Mouse (Mus musculus) retina, adult 2 months (tissue): ENCODE measurements around the gene Slc2a6.
A peak's percentile ranks its signal among the peaks of the same experiment; 100 is the strongest.

Source experiments
- DNase-seq: peaks from one replicate; pipeline ENCODE4 v3.0.0-alpha.2; 2012; ENCODE audit warnings: low read depth, low spot score

Gene Slc2a6

GRCm38 (mm10) chr2:27036003-27036402, 8.2 kb upstream of the Slc2a6 start:
- DNase-seq, result no peak

- DNase-seq, result no peak
Observed at GRCm38 (mm10) chr2:27032361-27032760, 4.6 kb upstream of the Slc2a6 start.

- DNase-seq, result no peak
Observed at GRCm38 (mm10) chr2:27028437-27029015, 728 bp upstream of the Slc2a6 start.

GRCm38 (mm10) chr2:27026857-27027617, 761 bp downstream of the Slc2a6 start:
- DNase-seq, result no peak

- no peak for DNase-seq
Observed at GRCm38 (mm10) chr2:27026332-27026731, 1.5 kb downstream of the Slc2a6 start.

GRCm38 (mm10) chr2:27025545-27025944, 2.3 kb downstream of the Slc2a6 start:
- DNase-seq, result no peak

GRCm38 (mm10) chr2:27024136-27024535, 3.7 kb downstream of the Slc2a6 start:
- no peak for DNase-seq

- no peak for DNase-seq
Observed at GRCm38 (mm10) chr2:27022612-27023011, 5.2 kb downstream of the Slc2a6 start.

GRCm38 (mm10) chr2:27021103-27021502, 6.7 kb downstream of the Slc2a6 start:
- DNase-seq, result no peak

- DNase-seq, result no peak
Observed at GRCm38 (mm10) chr2:27019530-27019929, 8.3 kb downstream of the Slc2a6 start.

GRCm38 (mm10) chr2:27017802-27018201, 10.0 kb downstream of the Slc2a6 start:
- DNase-seq, result peak; percentile 40

- DNase-seq, result peak; percentile 78
Observed at GRCm38 (mm10) chr2:27009714-27010244, 18.0 kb downstream of the Slc2a6 start, which contains the start of gene Cacfd1. Gene Cacfd1, plus strand, starts transcription at chr2:27009926.

- no peak for DNase-seq
Observed at GRCm38 (mm10) chr2:27007701-27008100, 20.1 kb downstream of the Slc2a6 start.

- DNase-seq, result no peak
Observed at GRCm38 (mm10) chr2:27006255-27006654, 21.5 kb downstream of the Slc2a6 start.

- no peak for DNase-seq
Observed at GRCm38 (mm10) chr2:26997993-26998392, 29.8 kb downstream of the Slc2a6 start.

- DNase-seq, result no peak
Observed at GRCm38 (mm10) chr2:26997498-26997897, 30.3 kb downstream of the Slc2a6 start.

- no peak for DNase-seq
Observed at GRCm38 (mm10) chr2:26993936-26994335, 33.9 kb downstream of the Slc2a6 start.

- no peak for DNase-seq
Observed at GRCm38 (mm10) chr2:26984640-26985039, 43.2 kb downstream of the Slc2a6 start.

GRCm38 (mm10) chr2:26984179-26984578, 43.6 kb downstream of the Slc2a6 start:
- no peak for DNase-seq

- DNase-seq, result no peak
Observed at GRCm38 (mm10) chr2:26980361-26980760, 47.4 kb downstream of the Slc2a6 start.

- no peak for DNase-seq
Observed at GRCm38 (mm10) chr2:26973960-26974359, 53.8 kb downstream of the Slc2a6 start.

GRCm38 (mm10) chr2:26973116-26973515, 54.7 kb downstream of the Slc2a6 start, which contains the start of gene Adamts13:
Gene Adamts13, plus strand, starts transcription at chr2:26973416.
- no peak for DNase-seq
